Comparison of ENCODE assay signal across 11 mouse cellular contexts in the genomic region with DNA sequence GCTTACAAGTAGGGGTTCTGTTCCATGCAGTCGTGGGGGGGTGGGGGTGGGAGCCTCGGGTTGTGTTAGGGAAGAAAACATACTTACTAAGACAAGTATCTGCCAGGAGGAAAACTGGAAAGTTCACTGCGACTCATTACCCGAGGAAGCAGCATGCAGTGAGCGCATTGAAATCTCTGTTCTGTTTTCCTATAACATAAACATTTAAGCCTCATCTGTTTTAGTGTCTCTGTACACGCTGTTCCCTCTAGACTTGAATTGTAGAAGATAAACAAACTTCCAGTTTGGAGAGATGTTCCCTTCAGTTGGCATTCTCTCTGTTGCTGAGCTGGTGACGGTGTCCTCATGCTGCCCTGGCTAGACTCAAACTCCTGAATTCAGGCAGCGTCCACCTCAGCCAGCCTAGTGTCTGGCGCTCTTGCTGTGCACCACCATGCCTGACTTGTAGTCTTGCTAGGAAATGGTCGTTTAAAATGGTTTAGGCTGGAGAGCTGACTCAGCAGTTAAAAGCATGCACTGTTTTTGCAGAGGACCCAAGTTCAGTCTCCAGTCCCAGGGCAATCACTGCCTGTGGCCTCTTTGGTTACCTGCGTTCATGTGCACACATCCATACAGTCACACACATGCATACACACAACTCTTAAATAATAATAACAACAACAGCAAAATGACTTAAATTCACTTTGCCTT.
A peak's percentile ranks its signal among the peaks of the same experiment; 100 is the strongest.
DNase-seq lines count a peak whose midpoint lies in the region; ATAC-seq and TF ChIP-seq lines count a peak whose summit lies in the region.
"Had no signal": no experiment of that assay in that cellular context is flagged by ENCODE, and none has a peak within 500 bp of the region (broad histone marks: within the 10 kb centered on the region; RNA-seq: fewer than 3 reads in every experiment).

No protein-coding gene starts in this region.

- H3K9ac ChIP-seq in lung, embryonic 16.5 days (ENCODE audit: low read length): no peak overlapping the region
- no peak overlapping the region for H3K9ac ChIP-seq in forebrain, embryonic 11.5 days (ENCODE audit: low read length)
- H3K9ac ChIP-seq in hindbrain, embryonic 15.5 days: no peak overlapping the region
- H3K9ac ChIP-seq in neural tube, embryonic 14.5 days (replicated peaks; ENCODE audit: low read depth, low read length): no peak overlapping the region
- H3K9ac ChIP-seq: liver, embryonic 15.5 days had no signal

- DNase-seq in lung, adult 2 months: no peak
- no peak for DNase-seq in forebrain, embryonic 11.5 days (ENCODE audit: low spot score)
- no peak for DNase-seq in left cerebral cortex, adult 9 months (ENCODE audit: low spot score in 2 of 2)
- DNase-seq in thymus, postnatal 4 days: no peak
- no peak for DNase-seq in kidney, adult 2 months
- DNase-seq: kidney, adult 18-20 months; thymus, postnatal 14 days had no signal

- no peak for TF ChIP-seq POLR2A in lung, adult 2 months (IDR thresholded peaks at IDR 0.05; ENCODE audit: borderline replicate concordance, extremely low read depth, low read depth, low read length)
- no peak for TF ChIP-seq POLR2A in kidney, adult 2 months (IDR thresholded peaks at IDR 0.05; ENCODE audit: low read depth, low read length)

- H3K27ac ChIP-seq in lung, embryonic 16.5 days (ENCODE audit: low read length): peak overlapping the region; percentile 88
- H3K27ac ChIP-seq in forebrain, embryonic 11.5 days (ENCODE audit: low read depth, low read length): peak overlapping the region; percentile 90
- H3K27ac ChIP-seq in hindbrain, embryonic 15.5 days (replicated peaks): peak overlapping the region; percentile 75; the same call in 1 of the 2 replicates
- H3K27ac ChIP-seq in neural tube, embryonic 14.5 days (ENCODE audit: low read depth, low read length): peak overlapping the region; percentile 34
- no peak overlapping the region for H3K27ac ChIP-seq in kidney, adult 2 months (ENCODE audit: insufficient read depth, low read depth, low read length)
- H3K27ac ChIP-seq: liver, embryonic 15.5 days had no signal

- ATAC-seq in lung, embryonic 16.5 days (ENCODE audit: low read depth): peak; percentile 64
- ATAC-seq in forebrain, embryonic 11.5 days (replicated peaks; ENCODE audit: low FRiP score): no peak
- no peak for ATAC-seq in hindbrain, embryonic 15.5 days (ENCODE audit: low FRiP score, low read depth)
- ATAC-seq in neural tube, embryonic 14.5 days (ENCODE audit: low read depth): no peak

- H3K4me3 ChIP-seq in lung, embryonic 16.5 days (ENCODE audit: low read length): no peak overlapping the region
- no peak overlapping the region for H3K4me3 ChIP-seq in lung, adult 2 months (replicated peaks; ENCODE audit: extremely low read depth, low read depth, low read length)
- H3K4me3 ChIP-seq in forebrain, embryonic 11.5 days (ENCODE audit: low read depth, low read length): no peak overlapping the region
- H3K4me3 ChIP-seq in hindbrain, embryonic 15.5 days: no peak overlapping the region
- no peak overlapping the region for H3K4me3 ChIP-seq in neural tube, embryonic 14.5 days (ENCODE audit: low read depth, low read length)
- H3K4me3 ChIP-seq in kidney, adult 2 months (ENCODE audit: insufficient read depth, low read depth, low read length): no peak overlapping the region
- H3K4me3 ChIP-seq: liver, embryonic 15.5 days had no signal

- no peaks in the 10 kb centered on the region for H3K9me3 ChIP-seq in lung, embryonic 16.5 days (ENCODE audit: control insufficient read depth, low read length)
- H3K9me3 ChIP-seq in forebrain, embryonic 11.5 days (ENCODE audit: control insufficient read depth, low read length): no peaks in the 10 kb centered on the region
- no peaks in the 10 kb centered on the region for H3K9me3 ChIP-seq in hindbrain, embryonic 15.5 days
- H3K9me3 ChIP-seq in neural tube, embryonic 14.5 days (ENCODE audit: control insufficient read depth, low read length): no peaks in the 10 kb centered on the region
- H3K9me3 ChIP-seq: liver, embryonic 15.5 days had no signal

- no peak for TF ChIP-seq CTCF in lung, adult 2 months (IDR thresholded peaks at IDR 0.05; ENCODE audit: insufficient read depth, low read length)
- TF ChIP-seq CTCF in kidney, adult 2 months (conservative IDR thresholded peaks at IDR 0.05; ENCODE audit: insufficient read depth, insufficient read length, low read depth, low read length): no peak

- no peak overlapping the region for H3K4me2 ChIP-seq in lung, embryonic 16.5 days (ENCODE audit: low read depth, low read length)
- no peak overlapping the region for H3K4me2 ChIP-seq in forebrain, embryonic 11.5 days (ENCODE audit: low read depth, low read length, severe bottlenecking)
- no peak overlapping the region for H3K4me2 ChIP-seq in hindbrain, embryonic 15.5 days
- H3K4me2 ChIP-seq in neural tube, embryonic 14.5 days (ENCODE audit: low read depth, low read length): no peak overlapping the region
- H3K4me2 ChIP-seq: liver, embryonic 15.5 days had no signal

- H3K36me3 ChIP-seq in lung, embryonic 16.5 days (ENCODE audit: control insufficient read depth, insufficient read depth, low read length): peaks cover 8% of the 10 kb centered on the region
- peaks cover 2% of the 10 kb centered on the region; the same call in 1 of the 2 replicates for H3K36me3 ChIP-seq in forebrain, embryonic 11.5 days (ENCODE audit: control insufficient read depth, insufficient read depth, low read length)
- peaks cover 12% of the 10 kb centered on the region; the same call in 1 of the 2 replicates for H3K36me3 ChIP-seq in hindbrain, embryonic 15.5 days
- H3K36me3 ChIP-seq in neural tube, embryonic 14.5 days (ENCODE audit: control insufficient read depth, insufficient read depth, low read length): no peaks in the 10 kb centered on the region; the same call in 1 of the 2 replicates
- peaks cover 11% of the 10 kb centered on the region for H3K36me3 ChIP-seq in kidney, adult 2 months (ENCODE audit: control insufficient read depth, insufficient read depth, low read length)
- H3K36me3 ChIP-seq: liver, embryonic 15.5 days had no signal

- WGBS in lung, embryonic 16.5 days: 53% methylated on average over 11 of the region's 11 CpGs
- WGBS in lung, adult 2 months: 55% methylated on average over 11 of the region's 11 CpGs
- WGBS in forebrain, embryonic 11.5 days: 85% methylated on average over 11 of the region's 11 CpGs
- 70% methylated on average over 11 of the region's 11 CpGs for WGBS in hindbrain, embryonic 15.5 days
- WGBS in neural tube, embryonic 14.5 days: 72% methylated on average over 11 of the region's 11 CpGs
- 77% methylated on average over 11 of the region's 11 CpGs for WGBS in kidney, adult 2 months

- no peaks in the 10 kb centered on the region for H3K27me3 ChIP-seq in lung, embryonic 16.5 days (ENCODE audit: control insufficient read depth, insufficient read depth, low read depth, low read length)
- no peaks in the 10 kb centered on the region for H3K27me3 ChIP-seq in forebrain, embryonic 11.5 days (ENCODE audit: control insufficient read depth, insufficient read depth, low read length)
- H3K27me3 ChIP-seq in hindbrain, embryonic 15.5 days: no peaks in the 10 kb centered on the region
- H3K27me3 ChIP-seq in neural tube, embryonic 14.5 days (ENCODE audit: control insufficient read depth, insufficient read depth, low read length): no peaks in the 10 kb centered on the region
- H3K27me3 ChIP-seq in kidney, adult 2 months (replicated peaks; ENCODE audit: control insufficient read depth, insufficient read depth, low read length): no peaks in the 10 kb centered on the region
- H3K27me3 ChIP-seq: liver, embryonic 15.5 days had no signal

- H3K4me1 ChIP-seq in lung, embryonic 16.5 days (replicated peaks; ENCODE audit: control insufficient read depth, insufficient read depth, low read length): peaks cover 24% of the 10 kb centered on the region
- H3K4me1 ChIP-seq in lung, adult 2 months (ENCODE audit: control insufficient read depth, insufficient read depth, low read length): no peaks in the 10 kb centered on the region
- peaks cover 20% of the 10 kb centered on the region for H3K4me1 ChIP-seq in forebrain, embryonic 11.5 days (replicated peaks; ENCODE audit: control insufficient read depth, insufficient read depth, low read length)
- H3K4me1 ChIP-seq in hindbrain, embryonic 15.5 days (replicated peaks): peaks cover 27% of the 10 kb centered on the region
- H3K4me1 ChIP-seq in neural tube, embryonic 14.5 days (ENCODE audit: control insufficient read depth, insufficient read depth, low read length): peaks cover 14% of the 10 kb centered on the region
- H3K4me1 ChIP-seq in kidney, adult 2 months (ENCODE audit: control insufficient read depth, insufficient read depth, low read length): peaks cover 5% of the 10 kb centered on the region; the same call in 1 of the 2 replicates
